Mouse (Mus musculus): Measurements from ENCODE around the gene Fhl3. TPM values are rescaled to one million over a fixed set of nuclear protein-coding genes. Genes with fewer than 3 reads are reported as not detected.
A peak's percentile ranks its signal among the peaks of the same experiment; 100 is the strongest.

Gene Fhl3
- total and polyA plus RNA-seq, 2 experiments from 2014 or later: 6.5 to 7.1 TPM

- Histone ChIP-seq H3K4me2 (ENCODE audit: low read depth, low read length) (peak within 1 kb of the TSS; percentile 86), H3K27me3 (ENCODE audit: control insufficient read depth, insufficient read depth, low read length) (0 out of 2 replicates have a peak, but pooled peaks cover 3% of the 10 kb centered on the region), H3K9ac (replicated peaks; ENCODE audit: low read depth, low read length) (peak within 1 kb of the TSS; percentile 89), H3K27ac (ENCODE audit: low read depth) (peak within 1 kb of the TSS; percentile 78), H3K4me3 (ENCODE audit: low read depth, low read length) (peak within 1 kb of the TSS; percentile 94), H3K9me3 (replicated peaks; ENCODE audit: control insufficient read depth, low read length) (no peaks in the 10 kb centered on the region), H3K36me3 (replicated peaks; ENCODE audit: control insufficient read depth, insufficient read depth, low read length) (0 out of 2 replicates have a peak, but pooled peaks cover 3% of the 10 kb centered on the region), H3K4me1 (ENCODE audit: control insufficient read depth, insufficient read depth) (peaks cover 7% of the 10 kb centered on the region)
- ATAC-seq (ENCODE audit: insufficient read depth, low read depth): peak; percentile 95
- TF ChIP-seq EP300 (IDR thresholded peaks at IDR 0.05; ENCODE audit: low read depth): 0 out of 2 replicates have a peak, but pooled peaks have one; percentile 41
- TF ChIP-seq CTCF (IDR thresholded peaks at IDR 0.05; ENCODE audit: low read depth): no peak
- DNase-seq (ENCODE audit: low spot score): peak; percentile 96
- under 1% methylated on average over 43 of the region's 43 CpGs for WGBS
Measured at GRCm38 (mm10) chr4:124693135-124693894, 7.2 kb upstream of the Fhl3 start, which contains the start of gene Utp11. TSS of gene Utp11 (minus strand) at chr4:124693600.

GRCm38 (mm10) chr4:124694572-124694971 is 5.9 kb upstream of the Fhl3 start:
- Histone ChIP-seq H3K27me3 (ENCODE audit: control insufficient read depth, insufficient read depth, low read length) (0 out of 2 replicates have a peak, but pooled peaks cover 3% of the 10 kb centered on the region), H3K4me3 (ENCODE audit: low read depth, low read length) (no peak overlapping the region), H3K27ac (ENCODE audit: low read depth) (no peak overlapping the region), H3K4me2 (ENCODE audit: low read depth, low read length) (no peak overlapping the region), H3K9ac (replicated peaks; ENCODE audit: low read depth, low read length) (no peak overlapping the region), H3K36me3 (replicated peaks; ENCODE audit: control insufficient read depth, insufficient read depth, low read length) (0 out of 2 replicates have a peak, but pooled peaks cover 3% of the 10 kb centered on the region), H3K4me1 (ENCODE audit: control insufficient read depth, insufficient read depth) (peaks cover 7% of the 10 kb centered on the region), H3K9me3 (replicated peaks; ENCODE audit: control insufficient read depth, low read length) (no peaks in the 10 kb centered on the region)
- 73% methylated on average over 2 of the region's 2 CpGs for WGBS
- ATAC-seq (ENCODE audit: insufficient read depth, low read depth) (no peak), DNase-seq (ENCODE audit: low spot score) (no peak)
- TF ChIP-seq CTCF (IDR thresholded peaks at IDR 0.05; ENCODE audit: low read depth) (no peak), EP300 (IDR thresholded peaks at IDR 0.05; ENCODE audit: low read depth) (no peak)

- H3K36me3 ChIP-seq (replicated peaks; ENCODE audit: control insufficient read depth, insufficient read depth, low read length): no peaks in the 10 kb centered on the region
- H3K27ac ChIP-seq (ENCODE audit: low read depth): no peak overlapping the region
- peak overlapping the region; percentile 15; the same call in 1 of the 2 replicates for H3K4me2 ChIP-seq (ENCODE audit: low read depth, low read length)
- peaks cover 7% of the 10 kb centered on the region for H3K4me1 ChIP-seq (ENCODE audit: control insufficient read depth, insufficient read depth)
- no peaks in the 10 kb centered on the region for H3K9me3 ChIP-seq (replicated peaks; ENCODE audit: control insufficient read depth, low read length)
- TF ChIP-seq CTCF (IDR thresholded peaks at IDR 0.05; ENCODE audit: low read depth) (no peak), EP300 (IDR thresholded peaks at IDR 0.05; ENCODE audit: low read depth) (no peak)
- H3K27me3 ChIP-seq (ENCODE audit: control insufficient read depth, insufficient read depth, low read length): 0 out of 2 replicates have a peak, but pooled peaks cover 3% of the 10 kb centered on the region
- WGBS: 18% methylated on average over 18 of the region's 18 CpGs
- H3K4me3 ChIP-seq (ENCODE audit: low read depth, low read length): no peak overlapping the region
- DNase-seq (ENCODE audit: low spot score) (no peak), ATAC-seq (ENCODE audit: insufficient read depth, low read depth) (no peak)
- H3K9ac ChIP-seq (replicated peaks; ENCODE audit: low read depth, low read length): no peak overlapping the region
Measured at GRCm38 (mm10) chr4:124695786-124696516, 4.5 kb upstream of the Fhl3 start.

- H3K4me1 ChIP-seq (ENCODE audit: control insufficient read depth, insufficient read depth): peaks cover 22% of the 10 kb centered on the region
- H3K36me3 ChIP-seq (replicated peaks; ENCODE audit: control insufficient read depth, insufficient read depth, low read length): no peaks in the 10 kb centered on the region
- no peak for ATAC-seq (ENCODE audit: insufficient read depth, low read depth)
- no peaks in the 10 kb centered on the region for H3K9me3 ChIP-seq (replicated peaks; ENCODE audit: control insufficient read depth, low read length)
- TF ChIP-seq CTCF (IDR thresholded peaks at IDR 0.05; ENCODE audit: low read depth): no peak
- no peak for TF ChIP-seq EP300 (IDR thresholded peaks at IDR 0.05; ENCODE audit: low read depth)
- no peak overlapping the region; the same call in 1 of the 2 replicates for H3K4me3 ChIP-seq (ENCODE audit: low read depth, low read length)
- WGBS: 41% methylated on average over 6 of the region's 6 CpGs
- peak overlapping the region; percentile 92 for H3K4me2 ChIP-seq (ENCODE audit: low read depth, low read length)
- H3K27ac ChIP-seq (ENCODE audit: low read depth): no peak overlapping the region
- H3K27me3 ChIP-seq (ENCODE audit: control insufficient read depth, insufficient read depth, low read length): 0 out of 2 replicates have a peak, but pooled peaks cover 3% of the 10 kb centered on the region
- peak overlapping the region; percentile 81; the same call in 1 of the 2 replicates for H3K9ac ChIP-seq (replicated peaks; ENCODE audit: low read depth, low read length)
- DNase-seq (ENCODE audit: low spot score): no peak
Measured at GRCm38 (mm10) chr4:124699791-124700190, 710 bp upstream of the Fhl3 start.

GRCm38 (mm10) chr4:124701052-124701845 is 748 bp downstream of the Fhl3 start:
- no peaks in the 10 kb centered on the region for H3K27me3 ChIP-seq (ENCODE audit: control insufficient read depth, insufficient read depth, low read length)
- H3K4me3 ChIP-seq (ENCODE audit: low read depth, low read length): peak overlapping the region; percentile 87
- peaks cover 29% of the 10 kb centered on the region for H3K4me1 ChIP-seq (ENCODE audit: control insufficient read depth, insufficient read depth)
- H3K4me2 ChIP-seq (ENCODE audit: low read depth, low read length): peak overlapping the region; percentile 92
- peaks cover 9% of the 10 kb centered on the region for H3K36me3 ChIP-seq (replicated peaks; ENCODE audit: control insufficient read depth, insufficient read depth, low read length)
- H3K9ac ChIP-seq (replicated peaks; ENCODE audit: low read depth, low read length): peak overlapping the region; percentile 81
- H3K27ac ChIP-seq (ENCODE audit: low read depth): peak overlapping the region; percentile 72
- WGBS: 3% methylated on average over 22 of the region's 22 CpGs
- peak; percentile 65 for DNase-seq (ENCODE audit: low spot score)
- no peak for TF ChIP-seq CTCF (IDR thresholded peaks at IDR 0.05; ENCODE audit: low read depth)
- TF ChIP-seq EP300 (IDR thresholded peaks at IDR 0.05; ENCODE audit: low read depth): no peak
- no peaks in the 10 kb centered on the region for H3K9me3 ChIP-seq (replicated peaks; ENCODE audit: control insufficient read depth, low read length)
- peak; percentile 31 for ATAC-seq (ENCODE audit: insufficient read depth, low read depth)

Data from heart, postnatal 0 days (tissue).